14 mouse cellular contexts compared by ENCODE assay signal in genomic region chr9:122013629-122014028, GRCm38 (mm10). TPM values are rescaled to one million over a fixed set of nuclear protein-coding genes. Genes with fewer than 3 reads are reported as not detected.
DNase-seq lines count a peak whose midpoint lies in the region; ATAC-seq lines count a peak whose summit lies in the region.
"Had no signal": no experiment of that assay in that cellular context is flagged by ENCODE, and none has a peak within 500 bp of the region (broad histone marks: within the 10 kb centered on the region; RNA-seq: fewer than 3 reads in every experiment).

No protein-coding gene starts in this region.

- H3K4me1 ChIP-seq in midbrain, embryonic 11.5 days (ENCODE audit: control insufficient read depth, insufficient read depth, low read length) = no peaks in the 10 kb centered on the region
- H3K4me1 ChIP-seq in midbrain, embryonic 15.5 days = peaks cover 8% of the 10 kb centered on the region
- H3K4me1 ChIP-seq: embryonic facial prominence, embryonic 13.5 days; kidney, embryonic 15.5 days; limb, embryonic 15.5 days; lung, embryonic 15.5 days had no signal

- H3K9ac ChIP-seq in midbrain, embryonic 11.5 days (ENCODE audit: low read length) = no peak overlapping the region
- no peak overlapping the region for H3K9ac ChIP-seq in midbrain, embryonic 15.5 days
- H3K9ac ChIP-seq: embryonic facial prominence, embryonic 13.5 days; kidney, embryonic 15.5 days; limb, embryonic 15.5 days; lung, embryonic 15.5 days; neural tube, embryonic 12.5 days had no signal

- no peak overlapping the region for H3K4me3 ChIP-seq in midbrain, embryonic 11.5 days (ENCODE audit: low read depth, low read length)
- H3K4me3 ChIP-seq in midbrain, embryonic 15.5 days = no peak overlapping the region
- H3K4me3 ChIP-seq: embryonic facial prominence, embryonic 13.5 days; kidney, embryonic 15.5 days; limb, embryonic 15.5 days; lung, embryonic 15.5 days; neural tube, embryonic 12.5 days had no signal

- 78% methylated on average over 4 of the region's 4 CpGs for WGBS in midbrain, embryonic 11.5 days
- 80% methylated on average over 4 of the region's 4 CpGs for WGBS in midbrain, embryonic 15.5 days

- DNase-seq in cerebellum, adult 9-11 months = peak; percentile 23
- no peak for DNase-seq in cerebellum, postnatal 14 days
- DNase-seq in midbrain, embryonic 11.5 days (ENCODE audit: low spot score, missing footprints) = peak; percentile 54
- DNase-seq in NIH3T3 (ENCODE audit: low read depth) = peak; percentile 15
- DNase-seq in testis, postnatal 10 days (ENCODE audit: low spot score) = peak; percentile 54
- DNase-seq in heart, adult 18-20 months = no peak
- DNase-seq in heart, adult 11 months = no peak

- H3K4me2 ChIP-seq in midbrain, embryonic 11.5 days = no peak overlapping the region
- no peak overlapping the region for H3K4me2 ChIP-seq in midbrain, embryonic 15.5 days
- H3K4me2 ChIP-seq: kidney, embryonic 15.5 days; limb, embryonic 15.5 days; lung, embryonic 15.5 days; neural tube, embryonic 12.5 days had no signal

- H3K36me3 ChIP-seq in midbrain, embryonic 11.5 days (ENCODE audit: control insufficient read depth, insufficient read depth, low read length) = no peaks in the 10 kb centered on the region
- H3K36me3 ChIP-seq in midbrain, embryonic 15.5 days (replicated peaks) = no peaks in the 10 kb centered on the region
- H3K36me3 ChIP-seq: embryonic facial prominence, embryonic 13.5 days; kidney, embryonic 15.5 days; limb, embryonic 15.5 days; lung, embryonic 15.5 days; neural tube, embryonic 12.5 days had no signal

- no peaks in the 10 kb centered on the region for H3K27me3 ChIP-seq in midbrain, embryonic 11.5 days (ENCODE audit: control insufficient read depth, insufficient read depth, low read length)
- H3K27me3 ChIP-seq in midbrain, embryonic 15.5 days (replicated peaks) = no peaks in the 10 kb centered on the region
- H3K27me3 ChIP-seq: kidney, embryonic 15.5 days; limb, embryonic 15.5 days; lung, embryonic 15.5 days; neural tube, embryonic 12.5 days had no signal

- no peaks in the 10 kb centered on the region for H3K9me3 ChIP-seq in midbrain, embryonic 11.5 days (ENCODE audit: control insufficient read depth, low read length)
- H3K9me3 ChIP-seq in midbrain, embryonic 15.5 days = no peaks in the 10 kb centered on the region
- H3K9me3 ChIP-seq: embryonic facial prominence, embryonic 13.5 days; kidney, embryonic 15.5 days; limb, embryonic 15.5 days; lung, embryonic 15.5 days; neural tube, embryonic 12.5 days had no signal

- no peak for ATAC-seq in midbrain, embryonic 11.5 days (ENCODE audit: low FRiP score)
- ATAC-seq in midbrain, embryonic 15.5 days (replicated peaks) = no peak
- ATAC-seq: forebrain, embryonic 16.5 days had no signal

- H3K27ac ChIP-seq in midbrain, embryonic 11.5 days (ENCODE audit: low read depth, low read length) = no peak overlapping the region
- no peak overlapping the region for H3K27ac ChIP-seq in midbrain, embryonic 15.5 days
- H3K27ac ChIP-seq: embryonic facial prominence, embryonic 13.5 days; kidney, embryonic 15.5 days; limb, embryonic 15.5 days; lung, embryonic 15.5 days; neural tube, embryonic 12.5 days had no signal

RNA-seq across cellular contexts. Expression of gene Pomgnt2, which starts 16.7 kb away (rescaled TPM):
- polyA plus RNA-seq in midbrain, embryonic 11.5 days (2014; fragmentation: Nextera tagmentation; extraction: Ambion mirVana) = 8.9 and 9.7 TPM in 2 replicates
- 37.1 and 37.9 TPM in 2 replicates for polyA plus RNA-seq in midbrain, embryonic 15.5 days (2015; fragmentation: Nextera tagmentation; extraction: Ambion mirVana)
- 10 to 100 TPM; 14.7 to 16.6 TPM for total RNA-seq in heart, adult 18-20 months (2021)

Comparison
In these comparisons a context has a peak if more than half of its experiments do, and no peak if none do; other contexts are left out.
1. DNase-seq: peak in cerebellum, adult 9-11 months (single experiment), midbrain, embryonic 11.5 days (single experiment), NIH3T3 (single experiment) and testis, postnatal 10 days (single experiment); none in cerebellum, postnatal 14 days (0 of 2), heart, adult 18-20 months (0 of 2) and heart, adult 11 months (single experiment).